Mouse (Mus musculus): Measurements from ENCODE around the gene Chrdl2. TPM values are rescaled to one million over a fixed set of nuclear protein-coding genes. Genes with fewer than 3 reads are reported as not detected.
"Not testable (repeated sequence)": the region's sequence is repeated elsewhere in the genome, so short reads cannot be mapped to it uniquely, and the experiment has no call there.

Gene Chrdl2
- polyA plus RNA-seq, 1 experiment from 2014 or later, result 2.2 TPM

DNA sequence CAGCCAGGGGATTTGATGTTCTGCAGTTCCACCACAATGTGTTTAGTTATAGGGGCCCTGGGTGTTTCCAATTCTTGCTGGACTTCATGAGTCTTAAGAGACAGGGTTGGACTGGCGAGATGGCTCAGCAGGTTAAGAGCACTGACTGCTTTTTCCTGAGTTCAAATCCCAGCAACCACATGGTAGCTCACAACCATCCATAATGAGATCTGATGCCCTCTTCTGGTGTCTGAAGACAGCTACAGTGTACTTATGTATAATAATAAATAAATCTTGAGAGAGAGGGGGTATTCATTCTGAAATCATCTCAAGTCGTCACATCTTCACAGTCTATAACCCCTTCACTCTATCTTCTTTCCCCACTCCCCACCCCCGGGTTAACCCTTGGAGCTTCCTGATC is 33.1 kb upstream of the Chrdl2 start:
- H3K9me3 ChIP-seq; H3K4me2 ChIP-seq; ATAC-seq (ENCODE audit: insufficient number of reproducible peaks, insufficient read depth, low FRiP score, low TSS enrichment, low read depth); H3K27me3 ChIP-seq; H3K27ac ChIP-seq; H3K4me3 ChIP-seq; H3K36me3 ChIP-seq; H3K9ac ChIP-seq: not testable (repeated sequence)
- 86% methylated on average over 3 of the region's 3 CpGs for WGBS
- peaks cover 34% of the 10 kb centered on the region for H3K4me1 ChIP-seq

DNA sequence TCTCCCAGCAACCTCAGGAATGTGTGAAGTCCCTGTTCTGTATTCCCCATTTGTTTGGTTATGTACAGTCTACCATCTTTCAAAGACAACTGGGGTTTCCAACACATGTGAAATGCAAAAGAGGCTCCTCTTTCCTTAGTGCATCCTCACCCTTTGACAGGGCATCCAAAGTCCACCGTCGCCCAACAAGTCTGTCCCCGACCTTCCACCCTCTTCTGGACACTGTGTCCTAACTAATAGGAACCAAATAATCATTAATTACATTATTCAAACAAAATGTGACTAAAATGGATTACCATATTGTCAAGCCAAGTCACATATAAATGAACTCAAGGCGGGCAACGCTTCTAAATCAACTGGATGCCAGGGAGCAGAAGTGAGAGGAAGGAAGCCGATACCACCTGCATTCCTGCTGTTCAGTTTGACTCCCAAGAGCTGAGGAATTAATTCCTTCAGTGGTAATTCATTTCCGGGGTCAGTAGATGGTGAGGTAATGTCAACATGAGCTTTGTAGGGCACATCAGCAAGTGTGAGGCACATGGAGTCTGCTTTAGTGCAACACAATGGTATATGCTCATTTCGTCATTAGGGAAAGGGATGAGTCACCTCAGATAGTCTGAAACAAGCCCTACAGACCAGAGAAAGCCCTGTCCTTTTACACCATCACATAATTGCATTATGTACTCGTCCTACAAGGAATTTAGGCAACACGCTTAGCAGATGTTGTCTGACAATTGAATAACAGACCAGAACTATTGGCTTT is 31.6 kb upstream of the Chrdl2 start:
- Histone ChIP-seq H3K4me2 (no peak overlapping the region), H3K4me1 (peaks cover 32% of the 10 kb centered on the region), H3K9me3 (no peaks in the 10 kb centered on the region), H3K9ac (no peak overlapping the region), H3K27ac (no peak overlapping the region), H3K27me3 (no peaks in the 10 kb centered on the region), H3K36me3 (no peaks in the 10 kb centered on the region), H3K4me3 (no peak overlapping the region)
- ATAC-seq (ENCODE audit: insufficient number of reproducible peaks, insufficient read depth, low FRiP score, low TSS enrichment, low read depth), result no peak
- 73% methylated on average over 10 of the region's 10 CpGs for WGBS

DNA sequence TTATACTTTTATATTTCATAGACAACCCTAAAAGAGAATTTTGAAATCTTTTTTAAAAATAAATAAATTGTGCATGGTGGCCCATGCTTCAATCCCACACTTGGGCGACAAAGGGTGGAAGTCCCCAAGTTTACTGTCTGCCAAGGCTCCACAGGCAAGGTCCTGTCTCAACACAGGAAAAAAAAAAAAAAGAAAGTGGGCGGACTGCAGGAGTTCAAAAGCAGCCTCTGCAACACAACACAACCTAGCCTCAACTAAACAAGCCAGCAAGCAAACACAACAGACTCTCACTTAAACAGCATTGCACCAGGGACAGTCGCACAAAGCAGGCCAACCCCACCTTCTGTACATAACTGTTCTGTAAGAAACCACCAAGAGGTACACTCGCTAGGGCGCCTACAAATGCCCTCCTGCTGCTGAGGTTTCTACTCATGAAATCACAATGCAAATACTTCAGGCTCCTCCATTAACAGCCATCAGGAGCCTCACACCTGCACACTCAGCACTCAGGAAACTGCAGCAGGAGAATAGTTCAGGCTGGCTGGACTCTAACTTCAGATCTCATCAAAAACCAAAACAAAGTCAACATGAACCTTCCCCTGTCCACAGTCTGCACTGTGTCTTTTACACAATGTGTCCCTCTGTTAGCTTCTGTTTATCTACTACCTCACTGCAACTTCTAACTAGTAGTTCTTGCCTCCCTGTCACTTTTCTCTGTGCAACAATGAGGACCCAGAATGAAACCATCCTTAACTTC is 30.0 kb upstream of the Chrdl2 start:
- Histone ChIP-seq H3K36me3 (no peaks in the 10 kb centered on the region), H3K9ac (no peak overlapping the region), H3K9me3 (no peaks in the 10 kb centered on the region), H3K4me1 (peaks cover 31% of the 10 kb centered on the region), H3K27ac (no peak overlapping the region), H3K4me3 (no peak overlapping the region), H3K4me2 (no peak overlapping the region), H3K27me3 (no peaks in the 10 kb centered on the region)
- WGBS, result 80% methylated on average over 5 of the region's 5 CpGs
- ATAC-seq (ENCODE audit: insufficient number of reproducible peaks, insufficient read depth, low FRiP score, low TSS enrichment, low read depth), result no peak

DNA sequence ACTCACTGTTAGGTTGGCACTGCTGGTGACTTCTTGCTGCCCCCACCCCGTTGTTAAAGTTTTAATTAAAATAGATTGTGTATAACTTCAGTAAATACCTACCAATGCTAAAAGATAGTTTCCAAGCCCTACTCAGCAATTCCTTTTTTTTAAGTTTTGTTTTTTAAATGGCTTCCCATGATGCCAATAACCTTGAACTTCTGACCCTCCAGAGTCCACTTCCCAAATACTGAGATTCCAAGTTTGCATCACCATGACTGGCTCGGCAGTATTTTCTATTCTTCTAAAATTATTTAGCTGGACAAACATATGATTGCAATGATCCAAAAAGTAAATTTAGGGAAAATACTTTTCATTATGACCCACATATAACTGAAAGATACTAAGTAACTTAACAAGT is 27.9 kb upstream of the Chrdl2 start:
- Histone ChIP-seq H3K4me1 (peaks cover 34% of the 10 kb centered on the region), H3K27ac (no peak overlapping the region), H3K27me3 (no peaks in the 10 kb centered on the region), H3K9ac (no peak overlapping the region), H3K4me3 (no peak overlapping the region), H3K4me2 (no peak overlapping the region), H3K36me3 (no peaks in the 10 kb centered on the region), H3K9me3 (no peaks in the 10 kb centered on the region)
- 82% methylated on average over 2 of the region's 2 CpGs for WGBS
- no peak for ATAC-seq (ENCODE audit: insufficient number of reproducible peaks, insufficient read depth, low FRiP score, low TSS enrichment, low read depth)

DNA sequence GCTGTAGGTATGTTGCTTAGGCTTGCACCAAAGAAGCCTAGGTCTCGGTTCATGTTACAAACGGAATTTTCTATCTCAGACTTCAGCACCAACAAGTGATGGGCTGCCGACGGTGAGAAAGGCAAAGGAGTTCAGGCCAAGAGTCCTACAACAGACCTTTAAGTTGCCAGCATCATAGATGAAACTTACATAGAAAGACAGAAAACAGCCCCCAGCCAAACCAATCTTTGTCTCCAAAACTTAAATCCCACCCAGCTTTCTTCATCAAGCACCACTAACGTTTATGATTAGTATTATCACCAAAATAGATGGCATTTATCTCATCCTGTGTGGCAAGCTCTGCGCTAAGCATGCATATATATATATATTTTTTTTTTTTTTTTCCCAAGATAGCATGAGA is 26.9 kb upstream of the Chrdl2 start:
- H3K27ac ChIP-seq, result peak overlapping the region; percentile 98
- H3K4me3 ChIP-seq, result peak overlapping the region; percentile 99
- H3K36me3 ChIP-seq, result no peaks in the 10 kb centered on the region
- peak overlapping the region; percentile 98 for H3K9ac ChIP-seq
- H3K27me3 ChIP-seq, result no peaks in the 10 kb centered on the region
- H3K4me1 ChIP-seq, result peaks cover 31% of the 10 kb centered on the region
- no peaks in the 10 kb centered on the region for H3K9me3 ChIP-seq
- WGBS, result 4% methylated on average over 6 of the region's 6 CpGs
- peak overlapping the region; percentile 69 for H3K4me2 ChIP-seq
- no peak for ATAC-seq (ENCODE audit: insufficient number of reproducible peaks, insufficient read depth, low FRiP score, low TSS enrichment, low read depth)

DNA sequence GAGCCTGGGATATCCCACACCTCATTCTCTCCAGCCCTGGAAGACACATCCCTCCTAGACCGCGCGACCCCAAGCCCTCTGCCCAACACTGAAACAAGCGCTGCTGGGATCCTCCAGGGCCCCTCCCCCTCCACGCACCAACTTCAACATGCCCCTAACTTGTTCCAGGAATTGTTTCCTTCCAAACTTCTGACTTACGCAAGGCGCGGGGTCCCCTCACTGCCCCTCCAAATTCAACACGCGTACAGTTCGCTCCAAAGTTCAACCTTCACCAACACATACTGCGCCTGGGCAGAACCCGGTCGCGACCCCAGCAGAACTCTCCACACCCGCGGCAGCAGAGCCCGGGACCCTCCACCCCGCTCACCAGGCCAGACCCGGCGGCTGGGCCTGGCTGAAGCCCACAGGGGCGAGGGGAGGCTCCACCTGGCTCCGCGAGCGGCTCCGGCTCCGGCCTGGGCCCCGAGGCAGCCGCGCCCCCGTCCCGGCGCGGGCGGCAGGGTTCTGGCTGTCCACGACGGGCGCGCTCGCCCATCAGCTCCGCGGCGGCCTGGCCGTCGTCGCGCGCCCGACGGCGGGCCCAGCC is 26.3 kb upstream of the Chrdl2 start:
- peak overlapping the region; percentile 69 for H3K4me2 ChIP-seq
- H3K9ac ChIP-seq, result peak overlapping the region; percentile 98
- ATAC-seq (ENCODE audit: insufficient number of reproducible peaks, insufficient read depth, low FRiP score, low TSS enrichment, low read depth), result peak; percentile 74
- no peaks in the 10 kb centered on the region for H3K27me3 ChIP-seq
- H3K27ac ChIP-seq, result peak overlapping the region; percentile 98
- no peaks in the 10 kb centered on the region for H3K36me3 ChIP-seq
- WGBS, result under 1% methylated on average over 51 of the region's 51 CpGs
- peaks cover 26% of the 10 kb centered on the region for H3K4me1 ChIP-seq
- peak overlapping the region; percentile 99 for H3K4me3 ChIP-seq
- H3K9me3 ChIP-seq, result no peaks in the 10 kb centered on the region

DNA sequence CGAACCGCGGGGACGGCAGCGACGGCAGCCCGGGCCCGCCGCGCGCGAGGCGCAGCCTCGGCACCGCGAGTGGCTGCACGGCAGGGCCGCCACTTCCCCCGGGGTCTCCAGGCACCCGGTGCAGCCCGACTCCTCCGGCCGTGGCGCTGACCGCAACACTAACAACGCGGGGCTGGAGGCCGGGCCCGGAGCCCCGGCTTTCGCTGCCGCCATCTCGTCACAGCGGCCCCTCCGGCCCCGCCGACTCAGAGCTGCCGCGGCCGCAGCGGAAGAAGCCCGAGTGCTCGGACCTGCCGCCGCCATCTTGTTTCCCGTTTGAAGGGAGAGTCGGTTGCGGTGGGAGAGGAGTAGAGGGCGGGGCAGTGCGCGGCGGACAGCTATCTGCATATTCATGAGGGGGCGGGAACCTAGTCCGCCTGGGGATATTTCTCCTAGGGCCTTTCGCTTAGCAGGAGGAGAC is 25.8 kb upstream of the Chrdl2 start, which contains the start of gene Rnf169:
Gene Rnf169 (minus strand): TSS at position 317 of the 460 bp plus-strand sequence.
- Histone ChIP-seq H3K4me3 (peak within 1 kb of the TSS; percentile 99), H3K4me2 (peak within 1 kb of the TSS; percentile 69), H3K36me3 (no peaks in the 10 kb centered on the region), H3K4me1 (peaks cover 24% of the 10 kb centered on the region), H3K27me3 (no peaks in the 10 kb centered on the region), H3K9ac (peak within 1 kb of the TSS; percentile 98), H3K27ac (peak within 1 kb of the TSS; percentile 98), H3K9me3 (no peaks in the 10 kb centered on the region)
- ATAC-seq (ENCODE audit: insufficient number of reproducible peaks, insufficient read depth, low FRiP score, low TSS enrichment, low read depth), result peak; percentile 89
- under 1% methylated on average over 55 of the region's 55 CpGs for WGBS

DNA sequence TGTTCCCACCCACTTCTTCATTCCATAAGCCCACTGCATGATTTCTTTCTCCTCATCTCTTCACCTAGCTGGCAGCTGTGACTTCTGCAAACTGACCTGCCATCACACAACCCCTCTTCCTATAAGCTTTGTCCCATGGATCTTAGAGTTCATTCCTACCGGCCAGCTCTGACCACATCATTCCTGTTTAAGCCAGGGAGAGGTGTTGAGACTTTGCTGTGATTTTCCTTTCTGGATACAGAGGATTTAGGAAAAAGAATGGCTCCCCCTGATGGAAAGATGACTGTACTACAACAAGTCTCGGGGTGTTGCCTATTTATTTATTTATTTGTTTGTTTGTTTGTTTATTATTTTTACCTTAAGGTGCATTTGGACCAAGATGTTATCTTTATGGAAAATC is 24.7 kb upstream of the Chrdl2 start:
- no peak overlapping the region for H3K9ac ChIP-seq

DNA sequence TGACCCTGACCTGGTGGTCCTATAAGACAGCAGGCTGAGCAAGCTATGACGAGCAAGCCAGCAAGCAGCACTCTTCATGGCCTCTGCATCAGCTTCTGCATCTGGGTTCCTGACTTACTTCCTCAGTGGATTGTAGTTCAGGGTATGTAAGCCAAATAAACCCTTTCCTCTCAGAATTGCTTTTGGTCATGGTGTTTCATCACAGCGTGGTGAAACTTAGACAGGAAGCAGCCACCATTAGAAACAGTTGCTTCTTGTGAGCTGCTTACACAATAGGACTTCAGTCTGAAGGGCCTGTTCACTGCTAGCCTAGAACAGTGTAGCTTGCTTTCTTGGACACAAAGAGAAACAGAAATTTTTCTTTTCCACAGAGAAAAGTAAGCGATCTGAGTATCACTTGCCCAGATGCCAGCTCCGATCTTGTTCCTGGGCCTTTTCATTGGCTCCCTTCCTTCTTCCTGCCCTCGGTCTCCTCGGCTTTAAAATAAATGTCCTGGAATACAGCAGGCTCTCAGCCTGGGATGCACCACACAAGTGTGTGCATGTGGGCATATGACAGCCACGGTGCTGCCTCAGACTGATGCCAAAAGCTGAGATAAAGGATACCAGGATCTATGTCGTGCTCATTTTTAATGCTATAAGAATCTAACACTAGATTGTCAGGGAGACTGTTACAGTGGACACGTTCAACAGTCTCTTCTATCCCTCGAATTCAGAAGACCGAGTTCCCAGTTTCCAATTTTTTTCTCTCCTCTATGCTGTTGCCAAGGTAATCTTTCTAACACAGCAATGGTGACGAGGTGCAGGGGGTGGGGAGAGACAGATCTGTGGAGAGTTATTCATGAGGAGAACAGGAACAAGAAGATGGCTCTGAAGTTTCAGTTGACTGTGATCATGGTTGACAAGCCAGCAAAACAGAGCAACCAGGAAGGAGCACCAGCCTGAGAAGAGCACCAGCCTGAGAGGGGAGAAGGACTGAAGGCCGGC is 23.4 kb upstream of the Chrdl2 start:
- no peak for ATAC-seq (ENCODE audit: insufficient number of reproducible peaks, insufficient read depth, low FRiP score, low TSS enrichment, low read depth)
- H3K4me2 ChIP-seq, result no peak overlapping the region
- no peak overlapping the region for H3K9ac ChIP-seq
- no peaks in the 10 kb centered on the region for H3K36me3 ChIP-seq
- no peaks in the 10 kb centered on the region for H3K9me3 ChIP-seq
- peaks cover 16% of the 10 kb centered on the region for H3K4me1 ChIP-seq
- H3K27ac ChIP-seq, result no peak overlapping the region
- 79% methylated on average over 13 of the region's 13 CpGs for WGBS
- H3K4me3 ChIP-seq, result no peak overlapping the region
- H3K27me3 ChIP-seq, result no peaks in the 10 kb centered on the region

More for the DNA sequence above, 24.7 kb upstream of the Chrdl2 start:
- H3K4me2 ChIP-seq, result no peak overlapping the region
- no peak overlapping the region for H3K4me3 ChIP-seq
- peaks cover 18% of the 10 kb centered on the region for H3K4me1 ChIP-seq
- H3K9me3 ChIP-seq, result no peaks in the 10 kb centered on the region
- H3K27ac ChIP-seq, result peak overlapping the region; percentile 14; the same call in 1 of the 2 replicates
- no peaks in the 10 kb centered on the region for H3K27me3 ChIP-seq
- ATAC-seq (ENCODE audit: insufficient number of reproducible peaks, insufficient read depth, low FRiP score, low TSS enrichment, low read depth), result no peak
- H3K36me3 ChIP-seq, result no peaks in the 10 kb centered on the region
- 13% methylated on average over 2 of the region's 2 CpGs for WGBS

DNA sequence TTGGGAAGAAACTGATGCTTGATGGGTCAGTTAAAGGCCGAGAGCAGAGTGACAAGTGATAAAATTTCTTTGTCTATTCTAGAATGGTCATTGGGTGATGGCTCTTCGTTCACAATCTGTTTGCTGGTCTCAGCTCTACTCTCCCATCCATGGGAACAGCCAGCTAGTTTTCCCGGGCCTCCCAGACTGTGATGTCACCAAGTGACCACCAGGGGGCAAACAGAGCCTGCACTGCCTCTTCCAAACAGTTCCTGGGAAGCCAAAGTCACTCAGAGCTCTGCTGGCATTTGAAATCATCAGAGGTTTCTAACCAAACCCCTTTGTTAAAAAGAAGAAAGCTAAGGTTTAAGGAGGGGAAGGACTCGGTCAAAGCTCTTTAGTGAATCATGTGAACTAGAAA is 17.2 kb upstream of the Chrdl2 start:
- WGBS, result 5% methylated on average over 4 of the region's 4 CpGs
- Histone ChIP-seq H3K9ac (no peak overlapping the region), H3K4me3 (no peak overlapping the region), H3K36me3 (no peaks in the 10 kb centered on the region), H3K4me2 (no peak overlapping the region), H3K4me1 (no peaks in the 10 kb centered on the region), H3K9me3 (no peaks in the 10 kb centered on the region), H3K27ac (no peak overlapping the region), H3K27me3 (no peaks in the 10 kb centered on the region)
- ATAC-seq (ENCODE audit: insufficient number of reproducible peaks, insufficient read depth, low FRiP score, low TSS enrichment, low read depth), result no peak
